Mouse (Mus musculus) layer of hippocampus, adult 18-20 months (tissue): ENCODE measurements around the gene Olfr1047. TPM values are rescaled to one million over a fixed set of nuclear protein-coding genes. Genes with fewer than 3 reads are reported as not detected.
"Not testable (repeated sequence)": the region's sequence is repeated elsewhere in the genome, so short reads cannot be mapped to it uniquely, and the experiment has no call there.

ENCODE experiments used
- DNase-seq, 2 experiments: peaks; one replicate each; pipeline ENCODE4 v3.0.0; 2022; ENCODE audit warnings: low spot score in 2 of 2
- long read RNA-seq: library from polyadenylated mRNA; stranded (forward); transcript quantifications from one replicate; pipeline ENCODE4 v2.0.0, GENCODE M21; 2021
- total RNA-seq, 2 experiments: library from RNA; stranded (reverse); gene quantifications; 2 replicates each; pipeline ENCODE4 v1.2.3; 2021

The Olfr1047 gene
- not detected for total RNA-seq
- long read RNA-seq, result 0 reads

- no peak for DNase-seq
These were observed at the start of gene Olfr1047 for GRCm38 (mm10) chr2:86231301-86231700. TSS of gene Olfr1047 (minus strand) at chr2:86231401.

DNA sequence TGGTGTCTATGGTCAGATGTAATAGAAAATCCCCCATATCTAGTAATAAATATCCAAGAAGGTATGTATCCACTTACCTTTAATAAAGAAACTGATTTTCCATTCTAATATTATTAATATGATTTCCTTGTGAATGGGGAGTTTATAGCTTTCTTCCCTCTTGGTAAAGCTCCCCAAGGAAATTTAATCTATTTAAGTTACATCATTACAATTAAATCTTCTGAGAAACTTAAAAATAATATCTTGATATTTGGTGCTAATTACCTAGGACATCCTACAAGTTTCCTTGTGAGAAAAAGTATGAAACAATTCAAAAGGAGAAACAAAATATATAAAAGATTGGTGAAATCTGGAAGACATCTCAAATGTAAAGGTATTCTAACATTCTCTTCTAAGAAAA lies 47.8 kb upstream of the Olfr1047 start, which contains the start of gene Olfr1051:
TSS of gene Olfr1051 (minus strand) at position 101 of the 400 bp plus-strand sequence.
- not testable (repeated sequence) for DNase-seq

DNA sequence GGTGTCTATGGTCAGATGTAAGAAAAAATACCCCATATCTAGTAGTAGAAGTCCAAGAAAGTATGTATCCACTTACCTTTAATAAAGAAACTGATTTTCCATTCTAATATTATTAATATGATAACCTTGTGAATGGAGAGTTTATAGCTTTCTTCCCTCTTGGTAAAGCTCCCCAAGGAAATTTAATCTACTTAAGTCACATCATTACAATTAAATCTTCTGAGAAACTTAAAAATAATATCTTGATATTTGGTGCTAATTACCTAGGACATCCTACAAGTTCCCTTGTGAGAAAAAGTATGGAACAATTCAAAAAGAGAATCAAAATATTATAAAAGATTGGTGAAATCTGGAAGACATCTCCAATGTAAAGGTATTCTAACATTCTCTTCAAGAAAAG lies 27.0 kb upstream of the Olfr1047 start, which contains the start of gene Olfr1049:
TSS of gene Olfr1049 (minus strand) at position 101 of the 400 bp plus-strand sequence.
- not testable (repeated sequence) for DNase-seq

DNA sequence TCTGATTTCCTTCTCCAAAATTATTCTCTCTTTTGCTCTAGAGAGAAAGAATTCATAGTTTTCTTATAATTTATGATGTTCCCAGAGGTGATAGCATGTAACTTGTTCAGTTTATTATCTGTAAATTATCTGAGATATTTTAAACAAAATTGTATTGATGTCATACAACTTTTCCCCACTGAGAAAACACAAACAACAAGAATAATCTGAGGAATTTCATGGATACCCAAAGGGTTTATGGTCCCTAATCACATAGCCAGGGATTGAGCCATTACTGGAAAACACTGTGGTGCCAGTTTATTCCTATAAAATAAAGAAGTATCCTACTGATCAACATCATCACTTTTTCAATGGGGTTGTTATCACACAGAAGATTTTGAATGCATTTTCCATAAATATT lies 9.0 kb upstream of the Olfr1047 start, which contains the start of gene Olfr1048:
TSS of gene Olfr1048 (minus strand) at position 101 of the 400 bp plus-strand sequence.
- DNase-seq, result no peak

GRCm38 (mm10) chr2:86219214-86219613 lies 12.0 kb downstream of the Olfr1047 start, which contains the start of gene Olfr1046:
TSS of gene Olfr1046 (minus strand) at chr2:86219314.
- no peak for DNase-seq

DNA sequence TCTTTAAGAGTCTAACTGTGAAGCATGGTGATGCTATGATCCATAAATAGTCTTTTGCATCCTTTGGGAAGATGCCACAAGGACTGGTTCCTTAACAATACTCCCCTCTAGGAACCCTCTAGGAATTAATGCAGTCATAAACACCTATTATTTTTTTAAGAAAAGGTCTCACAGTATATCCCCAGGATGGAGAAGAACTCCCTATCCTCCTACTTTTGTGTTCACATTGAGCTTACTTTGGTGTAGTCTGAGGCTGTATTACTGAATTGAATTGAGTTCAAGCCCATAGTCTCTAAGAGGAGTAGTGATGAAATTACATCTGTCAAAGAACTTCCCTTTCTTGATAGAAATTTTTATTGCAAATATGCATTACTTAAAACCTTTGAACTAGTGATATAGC lies 28.3 kb downstream of the Olfr1047 start, which contains the start of gene Olfr1045:
TSS of gene Olfr1045 (minus strand) at position 101 of the 400 bp plus-strand sequence.
- DNase-seq, result no peak

DNA sequence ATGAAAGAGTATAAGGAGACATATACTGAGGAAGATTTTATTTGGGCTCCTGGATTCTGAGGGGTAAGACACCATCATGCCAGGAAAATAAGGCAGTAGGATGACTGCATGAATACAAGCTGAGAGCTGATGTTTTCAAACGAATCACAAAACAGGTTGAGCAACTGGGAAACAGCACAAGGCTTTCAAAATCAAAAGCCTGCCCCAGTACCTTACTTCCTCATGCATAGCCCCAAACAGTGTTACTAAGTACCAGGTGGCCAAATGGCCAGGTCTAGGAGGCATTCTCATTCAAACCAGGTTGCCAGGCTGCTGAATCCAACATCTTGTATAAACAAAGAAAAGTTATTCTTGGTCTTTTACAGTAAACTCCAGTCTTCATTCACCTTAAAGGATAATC lies 35.3 kb downstream of the Olfr1047 start:
- no peak for DNase-seq

DNA sequence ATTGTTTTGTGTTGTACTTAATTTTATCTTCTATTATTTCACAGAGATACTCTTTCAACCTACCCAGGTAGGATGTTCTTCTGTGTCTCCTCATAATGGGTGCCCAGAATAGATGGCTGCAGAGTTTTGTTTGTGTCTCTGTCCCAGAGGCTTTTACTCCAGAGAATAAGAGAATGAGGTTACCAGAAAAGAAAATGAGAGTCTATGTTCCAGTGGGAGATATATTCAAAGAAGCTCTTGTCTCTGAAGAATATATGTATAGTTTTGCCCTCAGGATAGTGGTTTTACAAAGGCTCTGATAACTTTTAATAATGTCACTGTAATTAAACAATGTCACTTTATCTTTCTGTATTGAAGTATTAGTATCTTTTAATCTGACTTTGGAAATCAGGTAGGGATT lies 45.6 kb downstream of the Olfr1047 start, which contains the start of gene Olfr52:
TSS of gene Olfr52 (minus strand) at position 101 of the 400 bp plus-strand sequence.
- DNase-seq, result no peak

DNA sequence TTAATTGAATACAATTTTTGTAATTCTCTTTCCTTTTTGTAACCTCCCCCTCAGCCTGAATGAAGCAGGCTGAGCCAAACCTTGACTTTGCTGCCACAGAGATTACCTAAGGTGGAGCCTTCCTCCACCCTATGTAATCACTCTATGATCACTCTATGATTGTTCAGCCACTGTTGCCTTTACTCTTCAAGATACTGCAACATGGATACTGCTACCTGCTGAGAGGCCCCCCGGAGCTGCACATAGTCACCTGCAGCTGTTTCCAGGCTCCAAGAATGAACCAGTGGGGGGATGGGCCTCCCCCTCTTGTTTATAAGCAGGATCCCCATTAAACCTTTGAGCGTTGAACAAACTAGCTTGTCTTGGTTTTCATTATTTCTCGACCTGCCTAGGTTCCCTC lies 51.3 kb downstream of the Olfr1047 start:
- no peak for DNase-seq

DNA sequence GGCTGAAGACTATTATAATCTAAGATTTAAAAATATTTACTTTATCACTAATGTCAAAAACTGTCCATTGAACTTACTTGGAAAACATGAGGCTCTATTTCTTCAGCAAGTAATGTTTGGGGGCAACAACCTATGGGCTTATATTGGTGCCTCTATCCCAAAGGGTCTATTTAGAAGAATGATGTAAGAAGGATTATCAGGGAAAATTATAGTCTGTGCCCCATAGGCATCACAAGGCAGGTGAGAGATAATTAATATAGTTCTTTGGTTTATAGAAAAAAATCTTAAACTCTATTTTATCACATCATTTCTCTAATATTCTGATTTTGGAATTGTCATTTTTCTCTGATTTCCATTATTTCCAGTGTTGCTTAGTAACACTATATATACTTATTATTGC lies 53.5 kb downstream of the Olfr1047 start, which contains the start of gene Olfr1044:
TSS of gene Olfr1044 (minus strand) at position 101 of the 400 bp plus-strand sequence.
- DNase-seq, result no peak

Other genes with a start within 250 kb of the Olfr1047 start
- not detected for gene Olfr1031, start 241.1 kb downstream of the Olfr1047 start, total RNA-seq
- not detected for gene Olfr1032, start 225.9 kb downstream of the Olfr1047 start, total RNA-seq
- not detected for gene Olfr1033, start 210.8 kb downstream of the Olfr1047 start, total RNA-seq
- gene Olfr1034, start 185.5 kb downstream of the Olfr1047 start, total RNA-seq, result not detected
- gene Olfr1036, start 157.4 kb downstream of the Olfr1047 start, total RNA-seq, result not detected
- not detected for gene Olfr1037, start 144.0 kb downstream of the Olfr1047 start, total RNA-seq
- gene Olfr1039, start 95.5 kb downstream of the Olfr1047 start, total RNA-seq, result not detected
- gene Olfr1040, start 84.7 kb downstream of the Olfr1047 start, total RNA-seq, result not detected
- gene Olfr1042, start 69.6 kb downstream of the Olfr1047 start, total RNA-seq, result not detected
- gene Olfr1043, start 63.9 kb downstream of the Olfr1047 start, total RNA-seq, result not detected
- gene Olfr1044, start 53.6 kb downstream of the Olfr1047 start, total RNA-seq, result not detected
- not detected for gene Olfr52, start 45.7 kb downstream of the Olfr1047 start, total RNA-seq
- not detected for gene Olfr1045, start 28.4 kb downstream of the Olfr1047 start, total RNA-seq
- not detected for gene Olfr1046, start 12.1 kb downstream of the Olfr1047 start, total RNA-seq
- not detected for gene Olfr1048, start 8.9 kb upstream of the Olfr1047 start, total RNA-seq
- not detected for gene Olfr1049, start 26.9 kb upstream of the Olfr1047 start, total RNA-seq
- gene Olfr1051, start 47.7 kb upstream of the Olfr1047 start, total RNA-seq, result not detected
- gene Olfr1052, start 61.1 kb upstream of the Olfr1047 start, total RNA-seq, result not detected
- not detected for gene Olfr1053, start 83.9 kb upstream of the Olfr1047 start, total RNA-seq
- not detected for gene Olfr1054, start 104.0 kb upstream of the Olfr1047 start, total RNA-seq
- gene Olfr1055, start 118.9 kb upstream of the Olfr1047 start, total RNA-seq, result not detected
- not detected for gene Olfr1056, start 131.1 kb upstream of the Olfr1047 start, total RNA-seq
- gene Olfr1057, start 147.0 kb upstream of the Olfr1047 start, total RNA-seq, result not detected
- gene Olfr1058, start 157.2 kb upstream of the Olfr1047 start, total RNA-seq, result not detected
- not detected for gene Olfr1061, start 182.6 kb upstream of the Olfr1047 start, total RNA-seq
- not detected for gene Olfr1062, start 195.3 kb upstream of the Olfr1047 start, total RNA-seq
- not detected for gene Olfr1065, start 219.2 kb upstream of the Olfr1047 start, total RNA-seq
- not detected for gene Olfr1066, start 224.9 kb upstream of the Olfr1047 start, total RNA-seq